ENCODE assay signal across 23 mouse cellular contexts in the genomic region with DNA sequence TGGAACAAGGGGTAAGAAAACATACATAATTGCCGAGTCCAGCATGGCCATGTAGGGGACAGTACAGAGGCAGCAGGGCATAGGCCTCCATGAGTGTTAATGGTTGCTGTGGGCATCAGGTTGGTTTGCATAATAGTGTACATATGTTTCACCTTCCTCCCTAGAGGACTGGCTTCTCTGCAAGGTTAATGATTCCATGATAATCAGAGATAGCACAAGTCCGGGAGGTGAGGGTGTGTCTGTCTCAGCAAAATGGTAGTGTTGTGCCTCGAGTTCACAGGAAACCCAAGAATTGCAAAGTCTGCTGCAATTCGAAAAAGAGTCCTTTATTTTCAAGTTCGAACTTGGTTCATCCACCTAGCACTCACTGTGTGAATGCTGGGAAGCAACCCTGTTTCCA. TPM values are rescaled to one million over a fixed set of nuclear protein-coding genes. Genes with fewer than 3 reads are reported as not detected.
DNase-seq lines count a peak whose midpoint lies in the region; ATAC-seq and TF ChIP-seq lines count a peak whose summit lies in the region.
"Had no signal": no experiment of that assay in that cellular context is flagged by ENCODE, and none has a peak within 500 bp of the region (broad histone marks: within the 10 kb centered on the region; RNA-seq: fewer than 3 reads in every experiment).

No protein-coding gene starts in this region.

- H3K36me3 ChIP-seq in liver, embryonic 12.5 days, result no peaks in the 10 kb centered on the region
- no peaks in the 10 kb centered on the region for H3K36me3 ChIP-seq in liver, embryonic 11.5 days (ENCODE audit: control insufficient read depth, insufficient read depth, low read length)
- no peaks in the 10 kb centered on the region for H3K36me3 ChIP-seq in intestine, embryonic 15.5 days
- no peaks in the 10 kb centered on the region for H3K36me3 ChIP-seq in intestine, embryonic 16.5 days (ENCODE audit: control insufficient read depth, insufficient read depth, low read length)
- no peaks in the 10 kb centered on the region for H3K36me3 ChIP-seq in small intestine, adult 2 months (ENCODE audit: control insufficient read depth, insufficient read depth, low read length)
- H3K36me3 ChIP-seq: embryonic facial prominence, embryonic 13.5 days; embryonic facial prominence, embryonic 15.5 days had no signal

- 0 out of 2 replicates have a peak overlapping the region, but pooled peaks have one; percentile 15 for H3K27ac ChIP-seq in liver, embryonic 12.5 days
- no peak overlapping the region for H3K27ac ChIP-seq in liver, embryonic 11.5 days (ENCODE audit: low read depth, low read length)
- peak overlapping the region; percentile 59; the same call in 1 of the 2 replicates for H3K27ac ChIP-seq in intestine, embryonic 15.5 days
- H3K27ac ChIP-seq in intestine, embryonic 16.5 days (ENCODE audit: low read length), result peak overlapping the region; percentile 77
- H3K27ac ChIP-seq in small intestine, adult 2 months (ENCODE audit: insufficient read depth, low read depth, low read length), result 0 out of 2 replicates have a peak overlapping the region, but pooled peaks have one; percentile 39
- H3K27ac ChIP-seq: embryonic facial prominence, embryonic 13.5 days; embryonic facial prominence, embryonic 15.5 days had no signal

- H3K4me1 ChIP-seq in liver, embryonic 12.5 days, result peaks cover 58% of the 10 kb centered on the region
- H3K4me1 ChIP-seq in liver, embryonic 11.5 days (replicated peaks; ENCODE audit: control insufficient read depth, insufficient read depth, low read length), result peaks cover 16% of the 10 kb centered on the region
- peaks cover 5% of the 10 kb centered on the region; the same call in 1 of the 2 replicates for H3K4me1 ChIP-seq in intestine, embryonic 15.5 days (replicated peaks)
- H3K4me1 ChIP-seq in intestine, embryonic 16.5 days (ENCODE audit: control insufficient read depth, insufficient read depth, low read length), result peaks cover 10% of the 10 kb centered on the region
- H3K4me1 ChIP-seq in small intestine, adult 2 months (ENCODE audit: control insufficient read depth, insufficient read depth, insufficient read length, low read length), result peaks cover 14% of the 10 kb centered on the region; the same call in 1 of the 2 replicates

- no peak for DNase-seq in liver, embryonic 11.5 days (ENCODE audit: low spot score)
- DNase-seq in spleen, adult 12 weeks (ENCODE audit: low spot score), result no peak
- DNase-seq in frontal cortex, postnatal 14 days (ENCODE audit: low spot score in 2 of 2), result no peak
- no peak for DNase-seq in lung, postnatal 14 days
- DNase-seq: adrenal gland, adult 2 months; adrenal gland, postnatal 10 days; adrenal gland, postnatal 25 days; cerebellum, adult 11 months; cerebellum, adult 18-20 months; cerebellum, adult 8-10 months; cerebellum, adult 9-11 months; cerebellum, postnatal 14 days; cerebellum, postnatal 36 days; embryo, embryonic 11 days had no signal

- ATAC-seq in liver, embryonic 12.5 days, result no peak
- no peak for ATAC-seq in liver, embryonic 11.5 days (replicated peaks; ENCODE audit: low FRiP score)
- ATAC-seq in intestine, embryonic 15.5 days, result peak; percentile 55
- ATAC-seq in intestine, embryonic 16.5 days, result peak; percentile 70
- ATAC-seq: forebrain, embryonic 14.5 days; forebrain, embryonic 16.5 days had no signal

- no peak for TF ChIP-seq POLR2A in small intestine, adult 2 months (IDR thresholded peaks at IDR 0.05; ENCODE audit: low read depth, low read length)

- H3K4me3 ChIP-seq in liver, embryonic 12.5 days, result no peak overlapping the region
- H3K4me3 ChIP-seq in liver, embryonic 11.5 days (ENCODE audit: low read depth, low read length), result no peak overlapping the region
- H3K4me3 ChIP-seq in intestine, embryonic 15.5 days (replicated peaks), result no peak overlapping the region
- H3K4me3 ChIP-seq in intestine, embryonic 16.5 days (ENCODE audit: low read length), result no peak overlapping the region
- H3K4me3 ChIP-seq in small intestine, adult 2 months (ENCODE audit: low read depth, low read length), result no peak overlapping the region
- H3K4me3 ChIP-seq: embryonic facial prominence, embryonic 13.5 days; embryonic facial prominence, embryonic 15.5 days; erythroblast, embryonic 14.5 days had no signal

- no peaks in the 10 kb centered on the region for H3K9me3 ChIP-seq in liver, embryonic 12.5 days (replicated peaks)
- no peaks in the 10 kb centered on the region for H3K9me3 ChIP-seq in liver, embryonic 11.5 days (ENCODE audit: control insufficient read depth, low read length)
- H3K9me3 ChIP-seq in intestine, embryonic 15.5 days, result no peaks in the 10 kb centered on the region
- H3K9me3 ChIP-seq in intestine, embryonic 16.5 days (ENCODE audit: control insufficient read depth, low read length), result no peaks in the 10 kb centered on the region
- H3K9me3 ChIP-seq: embryonic facial prominence, embryonic 13.5 days; embryonic facial prominence, embryonic 15.5 days had no signal

- WGBS in liver, embryonic 12.5 days (ENCODE audit: insufficient replicate concordance), result 54% methylated on average over 5 of the region's 5 CpGs
- 75% methylated on average over 5 of the region's 5 CpGs for WGBS in liver, embryonic 11.5 days
- WGBS in intestine, embryonic 15.5 days, result 67% methylated on average over 5 of the region's 5 CpGs
- WGBS in intestine, embryonic 16.5 days, result 58% methylated on average over 5 of the region's 5 CpGs
- 29% methylated on average over 5 of the region's 5 CpGs for WGBS in small intestine, adult 2 months

- H3K9ac ChIP-seq in liver, embryonic 12.5 days, result 0 out of 2 replicates have a peak overlapping the region, but pooled peaks have one; percentile 7
- H3K9ac ChIP-seq in liver, embryonic 11.5 days (ENCODE audit: low read depth, low read length), result no peak overlapping the region
- no peak overlapping the region for H3K9ac ChIP-seq in intestine, embryonic 15.5 days
- no peak overlapping the region for H3K9ac ChIP-seq in intestine, embryonic 16.5 days (ENCODE audit: low read depth, low read length)
- H3K9ac ChIP-seq: embryonic facial prominence, embryonic 13.5 days; embryonic facial prominence, embryonic 15.5 days had no signal

- no peak for TF ChIP-seq CTCF in small intestine, adult 2 months (IDR thresholded peaks at IDR 0.05; ENCODE audit: extremely low read depth, insufficient read length, insufficient replicate concordance, low read depth, low read length)

- no peaks in the 10 kb centered on the region for H3K27me3 ChIP-seq in liver, embryonic 12.5 days (replicated peaks)
- H3K27me3 ChIP-seq in liver, embryonic 11.5 days (replicated peaks; ENCODE audit: control insufficient read depth, insufficient read depth, low read length), result no peaks in the 10 kb centered on the region
- H3K27me3 ChIP-seq in intestine, embryonic 15.5 days (replicated peaks), result no peaks in the 10 kb centered on the region
- no peaks in the 10 kb centered on the region for H3K27me3 ChIP-seq in intestine, embryonic 16.5 days (replicated peaks; ENCODE audit: control insufficient read depth, insufficient read depth, low read length)
- H3K27me3 ChIP-seq in small intestine, adult 2 months (ENCODE audit: control insufficient read depth, insufficient read depth, low read length), result no peaks in the 10 kb centered on the region
- H3K27me3 ChIP-seq: embryonic facial prominence, embryonic 13.5 days; embryonic facial prominence, embryonic 15.5 days had no signal

- no peak overlapping the region for H3K4me2 ChIP-seq in liver, embryonic 12.5 days
- H3K4me2 ChIP-seq in liver, embryonic 11.5 days, result no peak overlapping the region
- H3K4me2 ChIP-seq in intestine, embryonic 15.5 days (replicated peaks), result no peak overlapping the region
- H3K4me2 ChIP-seq in intestine, embryonic 16.5 days (ENCODE audit: low read depth, low read length), result no peak overlapping the region
- H3K4me2 ChIP-seq: embryonic facial prominence, embryonic 13.5 days; embryonic facial prominence, embryonic 15.5 days had no signal

RNA-seq across cellular contexts. Expression of gene Zfp212, which starts 3.2 kb away (rescaled TPM):
- 6.6 and 7.6 TPM in 2 replicates for polyA plus RNA-seq in liver, embryonic 12.5 days (2016; fragmentation: Nextera tagmentation; extraction: Ambion mirVana)
- 9.5 and 9.8 TPM in 2 replicates for polyA plus RNA-seq in liver, embryonic 11.5 days (2014; fragmentation: Nextera tagmentation; extraction: Ambion mirVana)
- polyA plus RNA-seq in intestine, embryonic 15.5 days (2015; fragmentation: Nextera tagmentation; extraction: Ambion mirVana), result 11.8 and 12.4 TPM in 2 replicates
- polyA plus RNA-seq in intestine, embryonic 16.5 days (2015; fragmentation: Nextera tagmentation; extraction: Ambion mirVana), result 12.2 TPM in 2 replicates
- 2.3 and 5.7 TPM in 2 replicates for polyA plus RNA-seq in small intestine, adult 2 months (2012; rRNA removed)

RNA-seq across cellular contexts. Expression of gene Zfp956, which starts 36.1 kb away (rescaled TPM):
- polyA plus RNA-seq in liver, embryonic 12.5 days (2016; fragmentation: Nextera tagmentation; extraction: Ambion mirVana), result 4.6 and 5.3 TPM in 2 replicates
- 6.0 and 9.4 TPM in 2 replicates for polyA plus RNA-seq in liver, embryonic 11.5 days (2014; fragmentation: Nextera tagmentation; extraction: Ambion mirVana)
- polyA plus RNA-seq in intestine, embryonic 15.5 days (2015; fragmentation: Nextera tagmentation; extraction: Ambion mirVana), result 9.1 and 9.4 TPM in 2 replicates
- 8.8 and 9.3 TPM in 2 replicates for polyA plus RNA-seq in intestine, embryonic 16.5 days (2015; fragmentation: Nextera tagmentation; extraction: Ambion mirVana)
- 5.1 and 6.9 TPM in 2 replicates for polyA plus RNA-seq in small intestine, adult 2 months (2012; rRNA removed)

RNA-seq across cellular contexts. Expression of gene Zfp282, which starts 40.0 kb away (rescaled TPM):
- 6.2 and 6.5 TPM in 2 replicates for polyA plus RNA-seq in liver, embryonic 12.5 days (2016; fragmentation: Nextera tagmentation; extraction: Ambion mirVana)
- 8.3 and 8.8 TPM in 2 replicates for polyA plus RNA-seq in liver, embryonic 11.5 days (2014; fragmentation: Nextera tagmentation; extraction: Ambion mirVana)
- polyA plus RNA-seq in intestine, embryonic 15.5 days (2015; fragmentation: Nextera tagmentation; extraction: Ambion mirVana), result 12.0 and 12.1 TPM in 2 replicates
- polyA plus RNA-seq in intestine, embryonic 16.5 days (2015; fragmentation: Nextera tagmentation; extraction: Ambion mirVana), result 8.9 and 9.8 TPM in 2 replicates
- polyA plus RNA-seq in small intestine, adult 2 months (2012; rRNA removed), result 2.8 and 5.9 TPM in 2 replicates

Comparison
In these comparisons a context has a peak if more than half of its experiments do, and no peak if none do; other contexts are left out.
1. ATAC-seq: peak in intestine, embryonic 15.5 days (single experiment) and intestine, embryonic 16.5 days (single experiment); none in liver, embryonic 12.5 days (single experiment) and liver, embryonic 11.5 days (single experiment).